Mouse (Mus musculus) cerebellum, adult 2 months (tissue): Measurements from ENCODE around the gene Utp20. TPM values are rescaled to one million over a fixed set of nuclear protein-coding genes. Genes with fewer than 3 reads are reported as not detected.
"Not testable (repeated sequence)": the region's sequence is repeated elsewhere in the genome, so short reads cannot be mapped to it uniquely, and the experiment has no call there.

Experiments used
- DNase-seq, 2 experiments: peaks; one replicate each; pipeline ENCODE4 v3.0.0; 2021
- H3K27ac ChIP-seq: fragments of 200-500 bp; 2 replicates; pipeline ENCODE4 v1.5.1; 2012; ENCODE audit warnings: low read length, control low read depth, inconsistent platforms; ENCODE audit not compliant: insufficient read depth
- H3K27me3 ChIP-seq: fragments of 200-500 bp; 2 replicates; pipeline ENCODE4 v1.6.1; 2012; ENCODE audit warnings: inconsistent platforms, mild to moderate bottlenecking, low read length, moderate library complexity; ENCODE audit not compliant: control insufficient read depth, insufficient read depth
- H3K4me1 ChIP-seq: fragments of 200-500 bp; 2 replicates; pipeline ENCODE4 v1.6.1; 2011; ENCODE audit warnings: low read length; ENCODE audit not compliant: control insufficient read depth, insufficient read depth
- H3K4me3 ChIP-seq: fragments of 200-500 bp; replicated peaks from 2 replicates; pipeline ENCODE3; 2011; ENCODE audit warnings: mild to moderate bottlenecking, low read depth, low read length, control low read depth; ENCODE audit not compliant: insufficient read depth
- CTCF ChIP-seq: fragments of 200-500 bp; IDR thresholded peaks from 2 replicates; pipeline ENCODE4 v1.5.1; 2011; ENCODE audit warnings: low read depth, mild to moderate bottlenecking, control low read depth, low read length, moderate library complexity, borderline replicate concordance; ENCODE audit not compliant: insufficient read depth
- POLR2A ChIP-seq: fragments of 200-500 bp; IDR thresholded peaks from 2 replicates; pipeline ENCODE4 v1.6.1; 2011; ENCODE audit warnings: low read length, control low read depth, borderline replicate concordance; ENCODE audit not compliant: insufficient read depth
- WGBS: fragments of 180-500 bp; shearing (Covaris S2); methylation state at CpG from one replicate; pipeline ENCODE4 v1.1.7; 2018; 5-methylcytosine and 5-hydroxymethylcytosine counted together
- polyA plus RNA-seq: library from polyadenylated mRNA; depleted of rRNA; stranded (reverse); fragments of >200 nt; gene quantifications from 2 replicates; pipeline ENCODE4 v1.2.3, GENCODE M21; 2012

Gene Utp20
- polyA plus RNA-seq, 1 experiment: 15.7 TPM

- Histone ChIP-seq H3K27ac (no peak overlapping the region), H3K27me3 (no peaks in the 10 kb centered on the region), H3K4me3 (no peak overlapping the region), H3K4me1 (no peaks in the 10 kb centered on the region)
- DNase-seq: no peak
- WGBS: 92% methylated on average over 4 of the region's 4 CpGs
- TF ChIP-seq POLR2A (no peak), CTCF (no peak)
Measured at GRCm38 (mm10) chr10:88780716-88781115, 45.9 kb downstream of the Utp20 start.

GRCm38 (mm10) chr10:88776206-88776605, 50.4 kb downstream of the Utp20 start:
- 89% methylated on average over 6 of the region's 6 CpGs for WGBS
- Histone ChIP-seq H3K4me3 (no peak overlapping the region), H3K27me3 (no peaks in the 10 kb centered on the region), H3K27ac (no peak overlapping the region), H3K4me1 (no peaks in the 10 kb centered on the region)
- DNase-seq: no peak
- TF ChIP-seq POLR2A: no peak
- no peak for TF ChIP-seq CTCF

- not testable (repeated sequence) for H3K4me1 ChIP-seq, H3K27me3 ChIP-seq, H3K4me3 ChIP-seq, H3K27ac ChIP-seq
- DNase-seq: peak in 1 of 2 experiments; percentile 15
- WGBS: 25% methylated on average over 5 of the region's 5 CpGs
Measured at GRCm38 (mm10) chr10:88772965-88773364, 53.6 kb downstream of the Utp20 start.

GRCm38 (mm10) chr10:88769676-88770075, 56.9 kb downstream of the Utp20 start:
- no peak overlapping the region for H3K27ac ChIP-seq
- H3K27me3 ChIP-seq: no peaks in the 10 kb centered on the region
- TF ChIP-seq POLR2A (no peak), CTCF (no peak)
- WGBS: 95% methylated on average over 7 of the region's 7 CpGs
- DNase-seq: no peak
- no peaks in the 10 kb centered on the region for H3K4me1 ChIP-seq
- H3K4me3 ChIP-seq: no peak overlapping the region

GRCm38 (mm10) chr10:88768961-88769360, 57.6 kb downstream of the Utp20 start:
- no peak for DNase-seq
- no peaks in the 10 kb centered on the region for H3K27me3 ChIP-seq
- no peak overlapping the region for H3K4me3 ChIP-seq
- TF ChIP-seq CTCF (no peak), POLR2A (no peak)
- H3K27ac ChIP-seq: no peak overlapping the region
- no peaks in the 10 kb centered on the region for H3K4me1 ChIP-seq
- WGBS: 98% methylated on average over 5 of the region's 5 CpGs

GRCm38 (mm10) chr10:88765431-88766142, 61.0 kb downstream of the Utp20 start:
- Histone ChIP-seq H3K4me1 (no peaks in the 10 kb centered on the region), H3K27me3 (no peaks in the 10 kb centered on the region), H3K4me3 (no peak overlapping the region), H3K27ac (no peak overlapping the region)
- WGBS: 88% methylated on average over 15 of the region's 15 CpGs
- TF ChIP-seq CTCF (no peak), POLR2A (no peak)
- DNase-seq: no peak

- H3K4me1 ChIP-seq: no peaks in the 10 kb centered on the region
- no peaks in the 10 kb centered on the region for H3K27me3 ChIP-seq
- no peak for DNase-seq
- TF ChIP-seq POLR2A (no peak), CTCF (no peak)
- WGBS: 83% methylated on average over 13 of the region's 13 CpGs
- H3K4me3 ChIP-seq: no peak overlapping the region
- no peak overlapping the region for H3K27ac ChIP-seq
Measured at GRCm38 (mm10) chr10:88761524-88762212, 64.9 kb downstream of the Utp20 start.

GRCm38 (mm10) chr10:88741426-88741825, 85.2 kb downstream of the Utp20 start:
- no peak overlapping the region for H3K27ac ChIP-seq
- H3K4me1 ChIP-seq: 0 out of 2 replicates have a peak, but pooled peaks cover 2% of the 10 kb centered on the region
- H3K4me3 ChIP-seq: no peak overlapping the region
- TF ChIP-seq POLR2A (no peak), CTCF (no peak)
- 90% methylated on average over 2 of the region's 2 CpGs for WGBS
- H3K27me3 ChIP-seq: no peaks in the 10 kb centered on the region
- DNase-seq: no peak

- 11% methylated on average over 5 of the region's 5 CpGs for WGBS
- 0 out of 2 replicates have a peak, but pooled peaks cover 2% of the 10 kb centered on the region for H3K4me1 ChIP-seq
- TF ChIP-seq POLR2A (no peak), CTCF (no peak)
- no peak overlapping the region for H3K27ac ChIP-seq
- DNase-seq: peak; percentile 25 to 51
- H3K27me3 ChIP-seq: no peaks in the 10 kb centered on the region
- H3K4me3 ChIP-seq: no peak overlapping the region
Measured at GRCm38 (mm10) chr10:88740781-88741180, 85.8 kb downstream of the Utp20 start.
